13 mouse cellular contexts compared by ENCODE assay signal in the genomic region with DNA sequence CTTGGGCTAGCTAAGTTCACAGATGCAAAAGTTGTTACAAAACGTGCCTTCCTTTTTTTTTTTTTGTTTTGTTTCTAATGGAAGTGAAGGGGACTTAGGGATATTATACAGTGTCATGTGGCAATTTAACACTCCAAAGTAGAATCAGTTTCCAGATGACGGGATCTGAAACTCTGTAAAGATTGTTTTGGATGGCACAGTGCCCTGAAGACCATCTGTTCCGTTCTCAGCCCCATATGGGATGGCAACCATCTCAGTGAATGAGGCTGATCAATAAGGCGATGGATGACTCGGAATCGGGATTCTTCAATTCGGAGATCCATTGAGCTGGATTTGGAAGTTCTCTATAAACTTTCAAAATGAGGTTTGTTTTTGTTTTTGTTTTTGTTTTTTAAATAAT. TPM values are rescaled to one million over a fixed set of nuclear protein-coding genes. Genes with fewer than 3 reads are reported as not detected.
DNase-seq lines count a peak whose midpoint lies in the region; ATAC-seq lines count a peak whose summit lies in the region.
"Had no signal": no experiment of that assay in that cellular context is flagged by ENCODE, and none has a peak within 500 bp of the region (broad histone marks: within the 10 kb centered on the region; RNA-seq: fewer than 3 reads in every experiment).

No protein-coding gene starts in this region.

- peak; percentile 37 to 51 for DNase-seq in cerebellum, adult 18-20 months
- no peak for DNase-seq in frontal cortex, postnatal 14 days (ENCODE audit: low spot score in 2 of 2)
- DNase-seq in brain, adult 2 months (ENCODE audit: low read depth, low spot score), result peak; percentile 69
- peak; percentile 74 to 89 for DNase-seq in layer of hippocampus, adult 18-20 months (ENCODE audit: low spot score in 2 of 2)
- no peak for DNase-seq in T-cell, adult 2 months (ENCODE audit: low spot score)
- DNase-seq: lung, adult 2 months; lung, postnatal 4 days; thymus, adult 18-20 months had no signal

- no peak for ATAC-seq in cerebellum, adult (ENCODE audit: insufficient number of reproducible peaks, low FRiP score, low TSS enrichment)
- ATAC-seq in frontal cortex, adult (ENCODE audit: low TSS enrichment), result peak; percentile 20
- no peak for ATAC-seq in activated CD4-positive, CD25-positive, alpha-beta regulatory T cell, adult 4 months
- ATAC-seq: CD4-positive, CD25-positive, alpha-beta regulatory T cell, adult 4 months; intestine, embryonic 15.5 days had no signal

RNA-seq across cellular contexts. Expression of a gene that starts 17.6 kb away (rescaled TPM):
- 100 to 1,000 TPM; 533 to 545 TPM for total RNA-seq in layer of hippocampus, adult 18-20 months (2021)
- polyA plus RNA-seq in activated CD4-positive, CD25-positive, alpha-beta regulatory T cell, adult 4 months (2017; shearing (Covaris generic)), result 1 to 10 TPM; 6.8 to 7.5 TPM

Comparison
In these comparisons a context has a peak if more than half of its experiments do, and no peak if none do; other contexts are left out.
1. DNase-seq: peak in cerebellum, adult 18-20 months (2 of 2), brain, adult 2 months (single experiment) and layer of hippocampus, adult 18-20 months (2 of 2); none in frontal cortex, postnatal 14 days (0 of 2) and T-cell, adult 2 months (single experiment).